Mouse (Mus musculus): Measurements from ENCODE around the gene Kcnj1.

Gene Kcnj1

GRCm38 (mm10) chr9:32400212-32400611 lies 27.9 kb downstream of the Kcnj1 start:
- no peak for DNase-seq

GRCm38 (mm10) chr9:32400662-32401161 lies 28.4 kb downstream of the Kcnj1 start:
- no peak for DNase-seq

GRCm38 (mm10) chr9:32405191-32405925 lies 33.1 kb downstream of the Kcnj1 start:
- peak; percentile 85 for DNase-seq

GRCm38 (mm10) chr9:32408730-32409059 lies 36.4 kb downstream of the Kcnj1 start:
- DNase-seq, result no peak

GRCm38 (mm10) chr9:32409060-32409961 lies 37.0 kb downstream of the Kcnj1 start:
- DNase-seq, result peak; percentile 84

GRCm38 (mm10) chr9:32410671-32411070 lies 38.4 kb downstream of the Kcnj1 start:
- DNase-seq, result no peak

GRCm38 (mm10) chr9:32411507-32411906 lies 39.2 kb downstream of the Kcnj1 start:
- no peak for DNase-seq

GRCm38 (mm10) chr9:32412836-32413580 lies 40.7 kb downstream of the Kcnj1 start:
- no peak for DNase-seq

- DNase-seq, result no peak
These were observed 42.7 kb downstream of the Kcnj1 start for GRCm38 (mm10) chr9:32414956-32415355.

GRCm38 (mm10) chr9:32415952-32416351 lies 43.7 kb downstream of the Kcnj1 start:
- no peak for DNase-seq

GRCm38 (mm10) chr9:32417466-32418116 lies 45.3 kb downstream of the Kcnj1 start:
- peak; percentile 59 for DNase-seq

GRCm38 (mm10) chr9:32420711-32421110 lies 48.4 kb downstream of the Kcnj1 start:
- DNase-seq, result no peak

GRCm38 (mm10) chr9:32425321-32425720 lies 53.0 kb downstream of the Kcnj1 start:
- DNase-seq, result no peak

- DNase-seq, result no peak
These were observed 58.8 kb downstream of the Kcnj1 start for GRCm38 (mm10) chr9:32431061-32431460.

GRCm38 (mm10) chr9:32434241-32435213 lies 62.2 kb downstream of the Kcnj1 start:
- no peak for DNase-seq

- no peak for DNase-seq
These were observed 70.8 kb downstream of the Kcnj1 start for GRCm38 (mm10) chr9:32443115-32443514.

GRCm38 (mm10) chr9:32443817-32444216 lies 71.5 kb downstream of the Kcnj1 start:
- DNase-seq, result peak; percentile 75

GRCm38 (mm10) chr9:32444453-32445201 lies 72.3 kb downstream of the Kcnj1 start:
- no peak for DNase-seq

GRCm38 (mm10) chr9:32445789-32446188 lies 73.5 kb downstream of the Kcnj1 start:
- DNase-seq, result peak; percentile 59

GRCm38 (mm10) chr9:32448766-32449165 lies 76.5 kb downstream of the Kcnj1 start:
- no peak for DNase-seq

All from embryo, embryonic 11 days (tissue).